Mouse (Mus musculus): ENCODE measurements at regions not wholly inside any gene's neighbourhood (a gene's known extent, or its start where the extent isn't known, plus 50 kb on each side); places are given as distances from the start of the nearest gene placed in this dataset.

- no peaks in the 10 kb centered on the region for H3K36me3 ChIP-seq (ENCODE audit: control insufficient read depth, insufficient read depth)
- no peaks in the 10 kb centered on the region for H3K9me3 ChIP-seq (replicated peaks; ENCODE audit: control insufficient read depth, low read length)
- H3K4me1 ChIP-seq (ENCODE audit: control insufficient read depth, low read depth, low read length): no peaks in the 10 kb centered on the region
- H3K27me3 ChIP-seq (ENCODE audit: control insufficient read depth, insufficient read depth, low read depth, low read length): no peaks in the 10 kb centered on the region
- no peak overlapping the region for H3K4me2 ChIP-seq (ENCODE audit: low read depth, low read length)
- H3K27ac ChIP-seq (ENCODE audit: low read length): no peak overlapping the region
- ATAC-seq (ENCODE audit: low read depth): no peak
- H3K9ac ChIP-seq (ENCODE audit: low read depth, low read length): no peak overlapping the region
- 71% methylated on average over 1 of the region's 1 CpGs for WGBS (ENCODE audit: insufficient replicate concordance)
- H3K4me3 ChIP-seq (ENCODE audit: low read depth, low read length): no peak overlapping the region
Measured at GRCm38 (mm10) chr2:57567183-57567582, 329.7 kb downstream of the Gpd2 start.

GRCm38 (mm10) chr2:57587065-57587464 lies 349.6 kb downstream of the Gpd2 start:
- H3K9me3 ChIP-seq (replicated peaks; ENCODE audit: control insufficient read depth, low read length): no peaks in the 10 kb centered on the region
- no peaks in the 10 kb centered on the region for H3K4me1 ChIP-seq (ENCODE audit: control insufficient read depth, low read depth, low read length)
- no peaks in the 10 kb centered on the region for H3K27me3 ChIP-seq (ENCODE audit: control insufficient read depth, insufficient read depth, low read depth, low read length)
- H3K9ac ChIP-seq (ENCODE audit: low read depth, low read length): no peak overlapping the region
- no peak for ATAC-seq (ENCODE audit: low read depth)
- H3K27ac ChIP-seq (ENCODE audit: low read length): no peak overlapping the region
- 24% methylated on average over 3 of the region's 3 CpGs for WGBS (ENCODE audit: insufficient replicate concordance)
- no peak overlapping the region for H3K4me2 ChIP-seq (ENCODE audit: low read depth, low read length)
- no peak overlapping the region for H3K4me3 ChIP-seq (ENCODE audit: low read depth, low read length)
- H3K36me3 ChIP-seq (ENCODE audit: control insufficient read depth, insufficient read depth): no peaks in the 10 kb centered on the region

- no peak for ATAC-seq (ENCODE audit: low read depth)
- no peaks in the 10 kb centered on the region for H3K9me3 ChIP-seq (replicated peaks; ENCODE audit: control insufficient read depth, low read length)
- no peak overlapping the region for H3K27ac ChIP-seq (ENCODE audit: low read length)
- H3K9ac ChIP-seq (ENCODE audit: low read depth, low read length): no peak overlapping the region
- no peaks in the 10 kb centered on the region for H3K36me3 ChIP-seq (ENCODE audit: control insufficient read depth, insufficient read depth)
- H3K27me3 ChIP-seq (ENCODE audit: control insufficient read depth, insufficient read depth, low read depth, low read length): no peaks in the 10 kb centered on the region
- WGBS (ENCODE audit: insufficient replicate concordance): 52% methylated on average over 2 of the region's 2 CpGs
- H3K4me2 ChIP-seq (ENCODE audit: low read depth, low read length): no peak overlapping the region
- H3K4me3 ChIP-seq (ENCODE audit: low read depth, low read length): no peak overlapping the region
- no peaks in the 10 kb centered on the region for H3K4me1 ChIP-seq (ENCODE audit: control insufficient read depth, low read depth, low read length)
Measured at GRCm38 (mm10) chr2:57593558-57593957, 356.1 kb downstream of the Gpd2 start.

- WGBS (ENCODE audit: insufficient replicate concordance): 34% methylated on average over 9 of the region's 9 CpGs
- H3K36me3 ChIP-seq (ENCODE audit: control insufficient read depth, insufficient read depth): no peaks in the 10 kb centered on the region
- no peak for ATAC-seq (ENCODE audit: low read depth)
- H3K4me1 ChIP-seq (ENCODE audit: control insufficient read depth, low read depth, low read length): no peaks in the 10 kb centered on the region
- no peak overlapping the region for H3K4me2 ChIP-seq (ENCODE audit: low read depth, low read length)
- H3K9me3 ChIP-seq (replicated peaks; ENCODE audit: control insufficient read depth, low read length): no peaks in the 10 kb centered on the region
- H3K27me3 ChIP-seq (ENCODE audit: control insufficient read depth, insufficient read depth, low read depth, low read length): no peaks in the 10 kb centered on the region
- no peak overlapping the region for H3K4me3 ChIP-seq (ENCODE audit: low read depth, low read length)
- no peak overlapping the region for H3K9ac ChIP-seq (ENCODE audit: low read depth, low read length)
- H3K27ac ChIP-seq (ENCODE audit: low read length): no peak overlapping the region
Measured at GRCm38 (mm10) chr2:57597694-57598358, 360.4 kb downstream of the Gpd2 start.

- Histone ChIP-seq H3K27ac (ENCODE audit: low read length) (no peak overlapping the region), H3K27me3 (ENCODE audit: control insufficient read depth, insufficient read depth, low read depth, low read length) (no peaks in the 10 kb centered on the region), H3K4me3 (ENCODE audit: low read depth, low read length) (no peak overlapping the region), H3K9ac (ENCODE audit: low read depth, low read length) (no peak overlapping the region), H3K4me2 (ENCODE audit: low read depth, low read length) (no peak overlapping the region), H3K4me1 (ENCODE audit: control insufficient read depth, low read depth, low read length) (no peaks in the 10 kb centered on the region), H3K36me3 (ENCODE audit: control insufficient read depth, insufficient read depth) (no peaks in the 10 kb centered on the region), H3K9me3 (replicated peaks; ENCODE audit: control insufficient read depth, low read length) (no peaks in the 10 kb centered on the region)
- ATAC-seq (ENCODE audit: low read depth): no peak
Measured at GRCm38 (mm10) chr2:57611599-57611998, 374.2 kb downstream of the Gpd2 start.

GRCm38 (mm10) chr2:57613243-57613642 lies 375.8 kb downstream of the Gpd2 start:
- 68% methylated on average over 10 of the region's 10 CpGs for WGBS (ENCODE audit: insufficient replicate concordance)
- no peaks in the 10 kb centered on the region for H3K9me3 ChIP-seq (replicated peaks; ENCODE audit: control insufficient read depth, low read length)
- H3K4me1 ChIP-seq (ENCODE audit: control insufficient read depth, low read depth, low read length): no peaks in the 10 kb centered on the region
- H3K27me3 ChIP-seq (ENCODE audit: control insufficient read depth, insufficient read depth, low read depth, low read length): no peaks in the 10 kb centered on the region
- no peaks in the 10 kb centered on the region for H3K36me3 ChIP-seq (ENCODE audit: control insufficient read depth, insufficient read depth)
- no peak for ATAC-seq (ENCODE audit: low read depth)
- no peak overlapping the region for H3K4me3 ChIP-seq (ENCODE audit: low read depth, low read length)
- H3K4me2 ChIP-seq (ENCODE audit: low read depth, low read length): no peak overlapping the region
- H3K9ac ChIP-seq (ENCODE audit: low read depth, low read length): no peak overlapping the region
- H3K27ac ChIP-seq (ENCODE audit: low read length): no peak overlapping the region

- Histone ChIP-seq H3K27ac (ENCODE audit: low read length) (no peak overlapping the region), H3K27me3 (ENCODE audit: control insufficient read depth, insufficient read depth, low read depth, low read length) (no peaks in the 10 kb centered on the region), H3K9ac (ENCODE audit: low read depth, low read length) (no peak overlapping the region), H3K4me3 (ENCODE audit: low read depth, low read length) (no peak overlapping the region), H3K9me3 (replicated peaks; ENCODE audit: control insufficient read depth, low read length) (no peaks in the 10 kb centered on the region), H3K4me1 (ENCODE audit: control insufficient read depth, low read depth, low read length) (no peaks in the 10 kb centered on the region), H3K4me2 (ENCODE audit: low read depth, low read length) (no peak overlapping the region), H3K36me3 (ENCODE audit: control insufficient read depth, insufficient read depth) (no peaks in the 10 kb centered on the region)
- no peak for ATAC-seq (ENCODE audit: low read depth)
- 72% methylated on average over 12 of the region's 12 CpGs for WGBS (ENCODE audit: insufficient replicate concordance)
Measured at GRCm38 (mm10) chr2:57614587-57614991, 377.2 kb downstream of the Gpd2 start.

GRCm38 (mm10) chr2:57616525-57617225 lies 379.2 kb downstream of the Gpd2 start:
- 5% methylated on average over 19 of the region's 19 CpGs for WGBS (ENCODE audit: insufficient replicate concordance)
- Histone ChIP-seq H3K27ac (ENCODE audit: low read length) (no peak overlapping the region), H3K9ac (ENCODE audit: low read depth, low read length) (no peak overlapping the region), H3K4me1 (ENCODE audit: control insufficient read depth, low read depth, low read length) (no peaks in the 10 kb centered on the region), H3K36me3 (ENCODE audit: control insufficient read depth, insufficient read depth) (no peaks in the 10 kb centered on the region), H3K27me3 (ENCODE audit: control insufficient read depth, insufficient read depth, low read depth, low read length) (no peaks in the 10 kb centered on the region), H3K4me3 (ENCODE audit: low read depth, low read length) (peak overlapping the region; percentile 16; the same call in 1 of the 2 replicates), H3K9me3 (replicated peaks; ENCODE audit: control insufficient read depth, low read length) (no peaks in the 10 kb centered on the region), H3K4me2 (ENCODE audit: low read depth, low read length) (peak overlapping the region; percentile 35)
- ATAC-seq (ENCODE audit: low read depth): no peak

- no peak overlapping the region for H3K27ac ChIP-seq (ENCODE audit: low read length)
- no peak for ATAC-seq (ENCODE audit: low read depth)
- H3K27me3 ChIP-seq (ENCODE audit: control insufficient read depth, insufficient read depth, low read depth, low read length): no peaks in the 10 kb centered on the region
- no peak overlapping the region for H3K9ac ChIP-seq (ENCODE audit: low read depth, low read length)
- H3K4me2 ChIP-seq (ENCODE audit: low read depth, low read length): no peak overlapping the region
- H3K9me3 ChIP-seq (replicated peaks; ENCODE audit: control insufficient read depth, low read length): no peaks in the 10 kb centered on the region
- H3K4me1 ChIP-seq (ENCODE audit: control insufficient read depth, low read depth, low read length): no peaks in the 10 kb centered on the region
- WGBS (ENCODE audit: insufficient replicate concordance): 77% methylated on average over 2 of the region's 2 CpGs
- no peak overlapping the region for H3K4me3 ChIP-seq (ENCODE audit: low read depth, low read length)
- H3K36me3 ChIP-seq (ENCODE audit: control insufficient read depth, insufficient read depth): no peaks in the 10 kb centered on the region
Measured at GRCm38 (mm10) chr2:57617258-57617657, 379.8 kb downstream of the Gpd2 start.
